Mouse (Mus musculus) thymus, adult 2 months (tissue): Measurements from ENCODE around the gene 4932438A13Rik. TPM values are rescaled to one million over a fixed set of nuclear protein-coding genes. Genes with fewer than 3 reads are reported as not detected.

ENCODE experiments used
- DNase-seq: peaks from one replicate; pipeline ENCODE4 v3.0.0; 2021
- H3K27ac ChIP-seq: fragments of 200-500 bp; 2 replicates; pipeline ENCODE4 v1.5.1; 2012; ENCODE audit warnings: low read length, control low read depth; ENCODE audit not compliant: control insufficient read depth, insufficient read depth
- H3K27me3 ChIP-seq: fragments of 200-500 bp; 2 replicates; pipeline ENCODE4 v1.6.1; 2012; ENCODE audit warnings: mild to moderate bottlenecking, low read length, moderate library complexity, mixed read lengths; ENCODE audit not compliant: control insufficient read depth, insufficient read depth
- H3K36me3 ChIP-seq: fragments of 200-500 bp; 2 replicates; pipeline ENCODE4 v1.6.1; 2012; ENCODE audit warnings: mild to moderate bottlenecking, low read length, moderate library complexity; ENCODE audit not compliant: control insufficient read depth, insufficient read depth
- H3K4me1 ChIP-seq: fragments of 200-500 bp; replicated peaks from 2 replicates; pipeline ENCODE4 v1.6.1; 2012; ENCODE audit warnings: low read length; ENCODE audit not compliant: control insufficient read depth, insufficient read depth
- H3K4me3 ChIP-seq: fragments of 200-500 bp; 2 replicates; pipeline ENCODE4 v1.5.1; 2012; ENCODE audit warnings: mild to moderate bottlenecking, low read length, control low read depth, moderate library complexity; ENCODE audit not compliant: control insufficient read depth, insufficient read depth
- CTCF ChIP-seq: fragments of 200-500 bp; IDR thresholded peaks from 2 replicates; pipeline ENCODE4 v1.5.1; 2012; ENCODE audit warnings: mild to moderate bottlenecking, control low read depth, low read length, moderate library complexity, borderline replicate concordance; ENCODE audit not compliant: control insufficient read depth, poor library complexity, insufficient read depth; ENCODE audit errors: extremely low read depth
- POLR2A ChIP-seq: fragments of 200-500 bp; IDR thresholded peaks from 2 replicates; pipeline ENCODE4 v1.6.1; 2012; ENCODE audit warnings: mild to moderate bottlenecking, low read length, control low read depth, moderate library complexity; ENCODE audit not compliant: control insufficient read depth, poor library complexity, insufficient read depth; ENCODE audit errors: extremely low read depth
- WGBS: fragments of 180-500 bp; shearing (Covaris S2); methylation state at CpG from one replicate; pipeline ENCODE4 v1.1.7; 2018; 5-methylcytosine and 5-hydroxymethylcytosine counted together
- polyA plus RNA-seq: library from polyadenylated mRNA; depleted of rRNA; stranded (reverse); fragments of >200 nt; gene quantifications from 2 replicates; pipeline ENCODE4 v1.2.3, GENCODE M21; 2012; rRNA removed

4932438A13Rik gene
- polyA plus RNA-seq = 33.4 and 34.4 TPM in 2 replicates

DNA sequence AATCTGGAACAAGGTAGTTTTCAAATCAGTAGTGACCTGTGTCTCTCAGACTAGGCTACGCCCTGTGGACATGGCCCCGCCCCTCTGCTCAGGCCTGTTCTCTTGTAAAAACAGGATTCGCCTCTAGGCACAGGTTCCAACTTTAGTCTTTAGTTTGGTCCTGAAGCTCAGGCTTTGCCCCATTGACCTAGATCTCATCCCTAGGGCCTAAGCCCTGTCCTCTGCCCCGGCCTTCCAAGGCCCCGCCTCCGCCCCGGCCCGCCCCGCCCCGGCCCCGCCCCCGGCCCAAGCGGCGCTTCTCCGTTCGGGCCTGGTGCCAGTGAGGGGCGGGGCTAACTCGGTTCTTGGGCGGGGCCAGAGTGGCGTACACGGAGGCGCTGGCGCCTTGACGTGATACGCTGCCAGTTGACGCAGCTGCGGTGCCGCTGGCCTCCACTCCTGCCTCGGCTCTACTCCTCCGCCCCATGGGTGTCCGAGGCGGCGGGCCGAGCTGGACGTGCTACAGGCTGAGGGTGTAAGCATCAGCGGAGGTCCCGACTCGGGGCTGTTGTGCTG is at the start of gene 4932438A13Rik:
Gene 4932438A13Rik (plus strand): TSS at position 384 of the 555 bp plus-strand sequence.
- H3K27ac ChIP-seq = peak within 1 kb of the TSS; percentile 37
- peaks cover 5% of the 10 kb centered on the region; the same call in 1 of the 2 replicates for H3K4me1 ChIP-seq
- DNase-seq = peak; percentile 99
- H3K4me3 ChIP-seq = peak within 1 kb of the TSS; percentile 91
- H3K27me3 ChIP-seq = no peaks in the 10 kb centered on the region
- peaks cover 23% of the 10 kb centered on the region for H3K36me3 ChIP-seq
- 2% methylated on average over 38 of the region's 38 CpGs for WGBS
- TF ChIP-seq POLR2A (peak; percentile 90), CTCF (no peak)

DNA sequence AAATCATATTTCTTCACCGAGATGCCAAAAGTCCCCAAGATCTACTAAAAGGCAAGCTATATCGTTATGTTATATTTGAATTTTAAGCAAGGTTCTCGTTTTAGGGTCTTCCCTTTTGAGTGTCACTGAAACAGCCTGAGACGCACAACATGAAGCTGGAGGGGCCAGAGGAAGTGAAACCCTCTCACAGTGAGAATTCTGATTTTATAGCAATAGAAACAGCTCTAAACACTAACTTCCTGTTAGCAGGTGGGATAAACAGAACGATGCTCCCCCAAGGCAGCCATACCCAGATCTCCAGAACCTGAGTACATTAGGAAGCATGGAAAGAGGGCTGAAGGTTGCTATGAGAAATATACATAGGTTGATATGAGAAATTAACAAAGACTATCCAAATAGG is 46.3 kb upstream of the 4932438A13Rik start:
- DNase-seq = no peak
- TF ChIP-seq POLR2A = no peak
- TF ChIP-seq CTCF = no peak
- H3K27me3 ChIP-seq = no peaks in the 10 kb centered on the region
- WGBS = 64% methylated on average over 5 of the region's 5 CpGs
- H3K27ac ChIP-seq = no peak overlapping the region
- H3K4me1 ChIP-seq = no peaks in the 10 kb centered on the region
- H3K4me3 ChIP-seq = no peak overlapping the region
- no peaks in the 10 kb centered on the region for H3K36me3 ChIP-seq

DNA sequence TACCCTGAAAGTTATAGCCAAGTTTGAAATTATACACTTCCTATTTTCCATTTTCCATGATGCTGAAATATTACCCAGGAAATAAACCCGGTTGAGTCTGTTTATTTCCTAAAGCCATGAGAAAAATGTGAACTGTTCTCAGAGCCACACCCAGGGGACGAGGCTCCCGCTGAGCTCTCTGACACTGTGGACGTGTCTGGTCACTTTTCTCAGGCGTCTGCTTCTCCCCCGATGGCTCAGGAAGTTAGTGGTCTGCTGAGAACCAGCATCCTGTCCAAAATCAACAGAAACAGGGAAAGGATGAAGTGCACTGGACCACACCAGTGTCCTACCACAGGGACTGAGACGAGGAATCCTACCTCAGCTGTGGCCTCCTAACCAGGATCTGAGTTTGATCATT is 43.5 kb upstream of the 4932438A13Rik start:
- WGBS = 60% methylated on average over 7 of the region's 7 CpGs

DNA sequence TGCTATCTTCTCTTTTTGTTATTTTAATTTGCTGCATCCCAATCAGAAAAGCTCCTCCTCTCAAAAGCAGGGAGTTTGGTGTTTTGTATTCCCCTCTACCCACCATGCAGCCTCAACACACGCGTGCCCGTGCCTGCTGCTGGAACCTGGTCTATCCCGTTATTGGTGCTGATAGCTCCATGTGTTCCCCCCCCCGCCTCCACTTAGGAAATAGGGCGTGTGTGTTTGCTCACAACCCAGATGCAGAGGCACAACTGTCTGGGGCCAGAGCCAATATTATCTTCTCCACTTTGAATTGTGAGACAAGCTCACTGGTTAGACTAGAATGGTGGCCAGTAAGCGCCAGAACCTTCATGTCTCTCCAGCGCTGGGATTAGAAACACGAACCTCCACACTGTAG is 41.9 kb upstream of the 4932438A13Rik start:
- TF ChIP-seq POLR2A = no peak
- TF ChIP-seq CTCF = no peak
- H3K27me3 ChIP-seq = no peaks in the 10 kb centered on the region
- no peak for DNase-seq
- no peak overlapping the region for H3K4me3 ChIP-seq
- H3K36me3 ChIP-seq = no peaks in the 10 kb centered on the region
- WGBS = 95% methylated on average over 9 of the region's 9 CpGs
- H3K27ac ChIP-seq = no peak overlapping the region
- H3K4me1 ChIP-seq = no peaks in the 10 kb centered on the region

More for the DNA sequence above, 43.5 kb upstream of the 4932438A13Rik start:
- Histone ChIP-seq H3K36me3 (no peaks in the 10 kb centered on the region), H3K4me1 (no peaks in the 10 kb centered on the region), H3K27ac (no peak overlapping the region), H3K4me3 (no peak overlapping the region), H3K27me3 (no peaks in the 10 kb centered on the region)
- DNase-seq = no peak
- TF ChIP-seq CTCF (no peak), POLR2A (no peak)

DNA sequence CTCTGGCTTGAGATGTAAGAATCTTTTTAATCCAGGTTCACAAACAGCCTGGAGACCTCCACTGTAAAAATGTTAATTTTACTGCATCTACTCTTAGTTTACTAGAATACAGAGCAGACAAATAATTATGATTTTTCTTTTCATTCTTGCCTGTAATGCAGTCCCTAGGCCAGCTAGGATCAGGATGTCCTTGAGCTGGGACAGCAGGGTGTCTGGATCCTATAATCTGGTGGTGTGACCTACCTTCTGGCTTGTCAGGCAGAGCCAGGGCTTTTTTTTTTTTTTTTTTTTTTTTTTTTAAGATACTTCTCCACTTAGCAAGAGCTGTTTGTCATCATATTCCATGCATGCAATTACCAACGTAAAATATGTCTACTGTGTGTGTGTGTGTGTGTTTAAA is 37.8 kb upstream of the 4932438A13Rik start:
- no peaks in the 10 kb centered on the region for H3K4me1 ChIP-seq
- TF ChIP-seq CTCF (no peak), POLR2A (no peak)
- no peak for DNase-seq
- H3K4me3 ChIP-seq = no peak overlapping the region
- H3K36me3 ChIP-seq = no peaks in the 10 kb centered on the region
- 71% methylated on average over 1 of the region's 1 CpGs for WGBS
- H3K27me3 ChIP-seq = no peaks in the 10 kb centered on the region
- no peak overlapping the region for H3K27ac ChIP-seq

DNA sequence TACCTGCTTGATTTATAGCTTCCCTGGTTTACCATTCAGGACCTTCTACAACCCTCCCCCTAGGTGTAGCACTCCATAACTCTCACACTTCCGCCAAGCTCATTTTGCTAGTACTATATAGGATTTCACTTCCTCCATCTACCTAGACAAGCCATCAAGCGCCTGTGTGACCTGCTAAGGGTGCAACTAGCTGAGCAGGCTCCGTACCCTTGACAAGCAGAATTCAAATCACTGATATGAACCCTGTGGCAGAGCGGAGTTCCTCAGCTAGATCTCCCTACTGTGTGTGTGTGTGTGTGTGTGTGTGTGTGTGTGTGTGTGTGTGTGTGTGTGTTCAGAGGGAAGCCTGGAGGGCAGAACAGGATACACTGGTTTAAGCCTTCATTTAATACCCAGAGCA is 37.4 kb upstream of the 4932438A13Rik start:
- no peaks in the 10 kb centered on the region for H3K27me3 ChIP-seq
- no peaks in the 10 kb centered on the region for H3K36me3 ChIP-seq
- H3K4me1 ChIP-seq = no peaks in the 10 kb centered on the region
- TF ChIP-seq POLR2A = no peak
- no peak for TF ChIP-seq CTCF
- 93% methylated on average over 4 of the region's 4 CpGs for WGBS
- DNase-seq = no peak
- no peak overlapping the region for H3K4me3 ChIP-seq
- H3K27ac ChIP-seq = no peak overlapping the region

DNA sequence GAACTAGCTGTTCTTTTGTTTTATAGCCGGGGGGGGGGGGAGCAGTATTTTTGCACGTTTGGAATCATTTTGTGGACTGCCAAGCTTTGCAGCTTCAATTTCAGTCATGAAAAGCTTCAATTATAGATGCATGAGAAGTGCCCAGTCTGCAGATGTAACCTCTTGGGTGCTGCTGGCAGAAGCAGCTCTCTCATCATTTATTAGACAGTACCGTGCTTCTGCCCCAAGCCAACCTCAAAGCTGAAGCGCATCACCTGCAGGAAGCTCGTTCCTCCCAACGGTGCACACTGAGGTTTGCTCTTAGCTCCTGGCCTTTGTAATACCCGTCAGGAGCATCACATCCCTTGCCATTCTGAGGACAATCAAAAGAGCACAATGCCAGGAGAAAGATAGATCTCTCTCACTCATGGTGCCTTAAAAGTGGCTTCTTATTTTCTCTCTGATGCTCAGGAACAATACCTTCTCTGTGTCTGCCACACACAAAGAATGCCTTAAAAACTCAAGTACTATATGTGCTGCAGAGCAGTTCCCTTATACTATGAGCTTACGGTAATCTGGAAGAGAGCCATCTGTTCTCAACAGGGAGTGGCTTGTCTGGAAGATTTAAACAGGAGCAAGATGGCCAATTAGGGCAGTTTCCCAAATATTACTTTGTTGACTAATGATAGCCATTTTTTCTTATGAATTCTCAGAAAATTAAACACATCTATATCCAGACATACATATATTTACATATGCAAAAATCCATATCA is 35.5 kb upstream of the 4932438A13Rik start:
- no peaks in the 10 kb centered on the region for H3K4me1 ChIP-seq
- TF ChIP-seq CTCF (no peak), POLR2A (no peak)
- 65% methylated on average over 8 of the region's 8 CpGs for WGBS
- no peak overlapping the region for H3K27ac ChIP-seq
- H3K4me3 ChIP-seq = no peak overlapping the region
- no peak for DNase-seq
- no peaks in the 10 kb centered on the region for H3K36me3 ChIP-seq
- H3K27me3 ChIP-seq = no peaks in the 10 kb centered on the region
